In the genomic region with DNA sequence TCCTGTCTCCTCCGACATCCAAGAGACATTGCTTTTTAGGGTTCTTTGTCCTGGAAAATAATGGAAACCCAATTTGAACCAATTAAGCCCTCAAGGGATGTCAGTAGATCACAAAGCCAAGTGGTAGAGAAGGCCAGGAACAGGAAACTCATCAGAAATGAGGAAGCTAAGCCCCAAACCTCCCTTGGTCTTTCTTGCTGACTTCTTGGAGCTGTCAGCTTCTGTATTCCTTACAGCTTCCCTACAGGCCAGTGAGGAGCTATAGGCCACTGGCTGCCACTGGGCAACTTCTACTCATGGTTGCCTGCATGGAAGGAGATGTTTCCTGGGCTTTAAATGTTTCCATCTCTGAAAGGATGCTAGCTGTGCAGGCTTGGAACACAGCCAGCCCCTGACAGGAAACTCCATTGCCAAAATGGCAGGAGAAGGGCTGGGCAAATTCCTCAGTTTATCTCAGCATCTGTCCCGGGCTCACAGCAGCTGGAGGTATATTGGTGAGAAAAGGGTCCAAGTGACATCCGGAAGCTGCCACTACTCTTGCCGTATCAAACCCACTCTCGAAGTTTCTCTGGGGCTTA, we compare ENCODE assay signal across 16 mouse cellular contexts. TPM values are rescaled to one million over a fixed set of nuclear protein-coding genes. Genes with fewer than 3 reads are reported as not detected.
"Had no signal": no experiment of that assay in that cellular context is flagged by ENCODE, and none has a peak within 500 bp of the region (broad histone marks: within the 10 kb centered on the region; RNA-seq: fewer than 3 reads in every experiment).

No protein-coding gene starts in this region.

- H3K27me3 ChIP-seq: midbrain, embryonic 13.5 days; midbrain, embryonic 15.5 days; neural tube, embryonic 12.5 days; stomach, embryonic 15.5 days had no signal

- H3K4me3 ChIP-seq: megakaryocyte, embryonic 14.5 days; midbrain, embryonic 13.5 days; midbrain, embryonic 15.5 days; neural tube, embryonic 12.5 days; stomach, embryonic 15.5 days had no signal

- H3K27ac ChIP-seq: macrophage; midbrain, embryonic 13.5 days; midbrain, embryonic 15.5 days; neural tube, embryonic 12.5 days; stomach, embryonic 15.5 days; stomach, postnatal 0 days had no signal

- H3K9ac ChIP-seq: liver, postnatal 0 days; midbrain, embryonic 13.5 days; midbrain, embryonic 15.5 days; neural tube, embryonic 12.5 days; stomach, embryonic 15.5 days had no signal

- H3K9me3 ChIP-seq: megakaryocyte, embryonic 14.5 days; midbrain, embryonic 13.5 days; midbrain, embryonic 15.5 days; neural tube, embryonic 12.5 days; stomach, embryonic 15.5 days had no signal

- ATAC-seq: liver, postnatal 0 days; midbrain, embryonic 13.5 days; midbrain, embryonic 15.5 days had no signal

- H3K4me2 ChIP-seq: midbrain, embryonic 11.5 days; midbrain, embryonic 13.5 days; midbrain, embryonic 15.5 days; neural tube, embryonic 12.5 days; stomach, embryonic 15.5 days had no signal

- H3K36me3 ChIP-seq: midbrain, embryonic 13.5 days; midbrain, embryonic 15.5 days; neural tube, embryonic 12.5 days; stomach, embryonic 15.5 days had no signal

- DNase-seq: liver, postnatal 0 days; lung, adult 2 months; lung, postnatal 14 days; lung, postnatal 36 days; right cerebral cortex, postnatal 14 days; thymus, adult 2 months; thymus, postnatal 25 days; thymus, postnatal 4 days had no signal

RNA-seq across cellular contexts. Expression of gene Insyn1, which starts 55.5 kb away (rescaled TPM):
- polyA plus RNA-seq: liver, postnatal 0 days; macrophage had no signal
